Mouse (Mus musculus): Measurements from ENCODE around the gene Casp9.

- TF ChIP-seq GATA1 (IDR thresholded peaks at IDR 0.05; ENCODE audit: borderline replicate concordance, low read length) (no peak), FLI1 (IDR thresholded peaks at IDR 0.05; ENCODE audit: low read length) (no peak)
Observed at GRCm38 (mm10) chr4:141760942-141761341, 32.5 kb upstream of the Casp9 start.
